In genomic region chr1:130728708-130729107, GRCm38 (mm10) we compare ENCODE assay signal across 23 mouse cellular contexts. TPM values are rescaled to one million over a fixed set of nuclear protein-coding genes. Genes with fewer than 3 reads are reported as not detected.
"Had no signal": no experiment of that assay in that cellular context is flagged by ENCODE, and none has a peak within 500 bp of the region (broad histone marks: within the 10 kb centered on the region; RNA-seq: fewer than 3 reads in every experiment).

No protein-coding gene starts in this region.

- ATAC-seq: intestine, embryonic 15.5 days; midbrain, embryonic 15.5 days had no signal

- H3K27ac ChIP-seq: intestine, embryonic 15.5 days; limb, embryonic 10.5 days; lung, embryonic 15.5 days; macrophage; midbrain, embryonic 15.5 days; neural tube, embryonic 12.5 days; stomach, embryonic 15.5 days had no signal

- H3K4me3 ChIP-seq: intestine, embryonic 15.5 days; limb, embryonic 10.5 days; lung, embryonic 15.5 days; midbrain, embryonic 15.5 days; neural tube, embryonic 12.5 days; stomach, embryonic 15.5 days had no signal

- DNase-seq: kidney, adult 18-20 months; kidney, postnatal 10 days; kidney, postnatal 4 days; lung, postnatal 14 days; right cerebral cortex, postnatal 14 days; thymus, adult 18-20 months; thymus, postnatal 14 days had no signal

RNA-seq across cellular contexts. Expression of gene Gm29427, which starts 13.1 kb away (rescaled TPM):
- total RNA-seq: layer of hippocampus, postnatal 10 days; left cerebral cortex, postnatal 10 days; monocyte, adult 5-6 weeks; neutrophil, adult 5-6 weeks had no signal
- polyA plus RNA-seq: intestine, embryonic 15.5 days; kidney, embryonic 14.5 days; limb, embryonic 10.5 days; limb, embryonic 14.5 days; liver, embryonic 16.5 days; lung, embryonic 15.5 days; macrophage; midbrain, embryonic 11.5 days; midbrain, embryonic 15.5 days; neural tube, embryonic 12.5 days; spleen, adult 2 months; stomach, embryonic 15.5 days had no signal
